Mouse (Mus musculus) embryonic fibroblast, embryonic 13.5 days (primary cell): ENCODE results near the gene Icam4. TPM values are rescaled to one million over a fixed set of nuclear protein-coding genes. Genes with fewer than 3 reads are reported as not detected.

Experiments
- H3K27ac ChIP-seq: 2 replicates; pipeline ENCODE4 v1.5.1; 2012; ENCODE audit warnings: low read length, control low read depth, inconsistent platforms; ENCODE audit not compliant: insufficient read depth
- H3K4me1 ChIP-seq: 2 replicates; pipeline ENCODE4 v1.6.1; 2011; ENCODE audit warnings: low read length; ENCODE audit not compliant: control insufficient read depth, insufficient read depth
- H3K4me3 ChIP-seq: 2 replicates; pipeline ENCODE4 v1.5.1; 2011; ENCODE audit warnings: mild to moderate bottlenecking, control low read depth, low read length; ENCODE audit not compliant: insufficient read depth
- CTCF ChIP-seq: IDR thresholded peaks from 2 replicates; pipeline ENCODE4 v1.5.1; 2011; ENCODE audit warnings: mild to moderate bottlenecking, control low read depth, low read length, moderate library complexity, borderline replicate concordance; ENCODE audit not compliant: insufficient read depth
- POLR2A ChIP-seq: IDR thresholded peaks from 2 replicates; pipeline ENCODE4 v1.6.1; 2011; ENCODE audit warnings: low read depth, mild to moderate bottlenecking, control low read depth, low read length, moderate library complexity
- polyA plus RNA-seq: library from polyadenylated mRNA; stranded (reverse); fragments of >200 nt; gene quantifications from 2 replicates; pipeline ENCODE4 v1.2.4, GENCODE M21; 2011; ENCODE audit warnings: low read depth; ENCODE audit not compliant: missing spikeins, insufficient read length

Icam4 gene
- polyA plus RNA-seq, 1 experiment = not detected

DNA sequence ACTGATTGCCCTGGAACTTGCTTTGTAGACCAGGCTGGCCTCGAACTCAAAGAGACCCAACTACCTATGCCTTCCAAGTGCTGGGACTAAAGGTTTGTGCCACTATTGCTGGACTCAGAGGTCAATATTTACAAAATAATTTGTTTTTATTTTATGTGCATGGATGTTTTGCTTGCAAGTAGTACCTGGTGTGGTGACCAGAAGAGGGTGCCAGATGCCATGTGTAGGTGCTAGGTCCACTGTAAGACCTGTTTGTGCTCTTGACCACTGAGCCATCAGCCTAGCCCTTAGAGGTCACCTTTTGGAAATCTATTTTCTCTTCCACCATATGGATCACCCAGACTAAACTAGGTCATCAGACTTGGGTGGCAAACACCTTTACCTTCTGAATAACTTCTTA, 6.4 kb upstream of the Icam4 start:
- TF ChIP-seq CTCF (no peak; the same call in 1 of the 2 replicates), POLR2A (no peak)
- H3K4me1 ChIP-seq = no peaks in the 10 kb centered on the region
- H3K27ac ChIP-seq = no peak overlapping the region
- no peak overlapping the region for H3K4me3 ChIP-seq

DNA sequence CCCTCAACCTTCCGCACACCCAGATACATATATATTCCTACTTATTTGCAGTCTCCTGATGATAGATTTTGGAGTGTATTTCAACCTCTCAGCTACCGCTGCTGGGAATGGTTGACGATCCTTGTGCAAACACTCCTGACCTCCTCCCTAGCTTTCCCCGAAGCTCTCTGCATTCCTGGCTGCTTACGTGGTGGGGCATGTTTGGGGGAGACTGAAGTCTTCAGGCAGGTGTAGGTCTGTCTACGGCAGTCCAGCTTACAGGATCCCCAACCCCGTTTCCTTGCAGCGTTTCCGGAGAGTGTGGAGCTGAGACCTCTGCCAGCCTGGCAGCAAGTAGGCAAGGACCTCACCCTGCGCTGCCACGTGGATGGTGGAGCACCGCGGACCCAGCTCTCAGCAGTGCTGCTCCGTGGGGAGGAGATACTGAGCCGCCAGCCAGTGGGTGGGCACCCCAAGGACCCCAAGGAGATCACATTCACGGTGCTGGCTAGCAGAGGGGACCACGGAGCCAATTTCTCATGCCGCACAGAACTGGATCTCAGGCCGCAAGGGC, 3.8 kb upstream of the Icam4 start:
- Histone ChIP-seq H3K27ac (no peak overlapping the region), H3K4me3 (no peak overlapping the region), H3K4me1 (no peaks in the 10 kb centered on the region)
- TF ChIP-seq CTCF (no peak), POLR2A (no peak)

DNA sequence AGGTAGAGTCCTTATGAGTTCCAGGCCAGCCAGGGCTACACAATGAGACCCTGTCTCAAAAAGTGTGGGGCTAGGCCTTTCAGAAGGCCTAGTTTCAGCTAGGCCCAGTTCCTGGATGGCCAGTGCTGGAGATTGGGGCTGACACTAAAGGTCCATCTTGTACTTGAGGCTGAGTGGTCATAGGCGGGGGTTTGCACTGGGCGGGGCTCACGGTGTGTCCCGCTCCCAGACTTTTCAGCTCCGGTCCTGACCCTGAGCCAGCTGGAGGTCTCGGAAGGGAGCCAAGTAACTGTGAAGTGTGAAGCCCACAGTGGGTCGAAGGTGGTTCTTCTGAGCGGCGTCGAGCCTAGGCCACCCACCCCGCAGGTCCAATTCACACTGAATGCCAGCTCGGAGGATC, 2.3 kb upstream of the Icam4 start:
- H3K27ac ChIP-seq = no peak overlapping the region
- H3K4me1 ChIP-seq = no peaks in the 10 kb centered on the region
- H3K4me3 ChIP-seq = no peak overlapping the region
- no peak for TF ChIP-seq CTCF

- Histone ChIP-seq H3K4me1 (no peaks in the 10 kb centered on the region), H3K4me3 (no peak overlapping the region), H3K27ac (no peak overlapping the region)
- TF ChIP-seq POLR2A (no peak), CTCF (no peak)
Measured at GRCm38 (mm10) chr9:21027774-21028290, 1.3 kb upstream of the Icam4 start.

DNA sequence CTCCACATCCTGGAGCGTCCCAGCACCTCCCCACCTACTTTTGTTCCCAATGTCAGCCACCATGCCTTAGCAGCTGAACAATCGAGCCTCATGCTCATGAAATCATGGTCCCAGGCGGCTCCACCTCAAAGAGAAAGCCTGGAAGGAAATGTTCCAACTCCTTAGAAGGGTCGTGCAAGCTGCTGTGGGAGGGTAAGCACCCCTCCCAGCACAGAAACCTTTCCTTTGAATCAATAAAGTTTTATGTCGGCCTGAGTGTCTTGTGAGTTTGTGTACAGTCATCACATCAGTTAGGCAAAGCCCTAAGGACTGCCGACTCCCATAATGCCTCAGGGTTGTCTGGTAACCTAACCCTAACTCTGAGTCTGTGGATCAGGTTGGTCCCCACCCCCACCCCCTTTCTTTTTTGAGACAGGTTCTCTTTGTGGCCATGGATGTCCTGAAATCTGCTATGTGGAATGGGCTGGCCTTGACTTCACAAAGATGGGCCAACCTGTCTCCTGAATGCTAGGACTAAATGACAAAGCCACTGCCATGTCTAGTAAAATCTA, 538 bp upstream of the Icam4 start:
- H3K4me1 ChIP-seq = no peaks in the 10 kb centered on the region
- H3K4me3 ChIP-seq = no peak overlapping the region
- TF ChIP-seq POLR2A (no peak), CTCF (no peak)
- H3K27ac ChIP-seq = no peak overlapping the region

DNA sequence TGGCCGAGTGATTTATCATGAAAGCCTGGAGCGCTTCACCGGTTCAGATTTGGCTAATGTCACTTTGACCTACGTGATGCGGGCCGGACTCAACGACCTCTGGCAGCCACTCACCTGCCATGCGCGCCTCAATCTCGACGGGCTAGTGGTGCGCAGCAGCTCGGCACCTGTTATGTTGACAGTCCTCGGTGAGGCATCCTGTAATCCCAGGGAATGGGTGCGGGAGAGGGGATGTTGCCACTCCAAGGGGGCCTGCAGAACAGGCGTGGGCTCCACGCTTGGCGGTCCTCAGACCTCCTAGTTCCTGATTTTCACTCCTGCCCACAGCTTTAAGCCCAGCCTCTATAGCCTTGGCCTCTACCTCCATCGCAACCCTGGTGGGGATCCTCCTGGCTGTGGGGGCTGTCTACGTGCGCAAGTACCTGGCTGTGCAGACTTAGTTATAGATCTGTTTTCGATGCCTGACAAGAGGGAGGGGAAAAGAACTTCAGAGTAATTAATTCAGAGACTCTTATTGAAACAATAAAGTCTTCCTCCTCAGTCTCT, 955 bp downstream of the Icam4 start:
- Histone ChIP-seq H3K4me1 (no peaks in the 10 kb centered on the region), H3K4me3 (no peak overlapping the region), H3K27ac (no peak overlapping the region)
- TF ChIP-seq POLR2A = no peak
- no peak for TF ChIP-seq CTCF

DNA sequence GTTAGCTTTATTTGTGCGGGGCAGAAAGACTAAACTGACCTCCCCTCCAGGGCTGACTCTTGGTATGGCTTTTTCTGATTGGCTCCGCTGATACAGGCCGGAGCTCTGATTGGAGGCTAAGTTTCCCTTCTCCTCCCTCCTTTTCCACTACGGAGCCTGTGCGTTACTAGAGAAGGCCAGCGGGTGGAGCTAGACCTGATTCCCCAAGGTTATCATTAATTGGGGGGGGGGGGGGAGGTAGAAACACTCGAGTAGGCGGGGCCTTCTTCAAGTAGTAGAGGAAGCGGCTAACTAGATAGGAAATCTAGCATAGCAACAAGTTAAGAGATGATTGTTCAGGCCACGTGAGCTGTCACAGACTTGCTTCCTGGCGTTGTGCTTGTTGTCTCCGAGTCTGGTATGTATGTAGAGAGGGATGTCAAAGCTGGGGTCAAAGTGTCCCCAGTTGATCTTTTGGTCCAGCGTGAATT, 1.6 kb downstream of the Icam4 start:
- TF ChIP-seq CTCF (no peak), POLR2A (no peak)
- peak overlapping the region; percentile 49 for H3K4me3 ChIP-seq
- no peaks in the 10 kb centered on the region for H3K4me1 ChIP-seq
- H3K27ac ChIP-seq = peak overlapping the region; percentile 34; the same call in 1 of the 2 replicates

DNA sequence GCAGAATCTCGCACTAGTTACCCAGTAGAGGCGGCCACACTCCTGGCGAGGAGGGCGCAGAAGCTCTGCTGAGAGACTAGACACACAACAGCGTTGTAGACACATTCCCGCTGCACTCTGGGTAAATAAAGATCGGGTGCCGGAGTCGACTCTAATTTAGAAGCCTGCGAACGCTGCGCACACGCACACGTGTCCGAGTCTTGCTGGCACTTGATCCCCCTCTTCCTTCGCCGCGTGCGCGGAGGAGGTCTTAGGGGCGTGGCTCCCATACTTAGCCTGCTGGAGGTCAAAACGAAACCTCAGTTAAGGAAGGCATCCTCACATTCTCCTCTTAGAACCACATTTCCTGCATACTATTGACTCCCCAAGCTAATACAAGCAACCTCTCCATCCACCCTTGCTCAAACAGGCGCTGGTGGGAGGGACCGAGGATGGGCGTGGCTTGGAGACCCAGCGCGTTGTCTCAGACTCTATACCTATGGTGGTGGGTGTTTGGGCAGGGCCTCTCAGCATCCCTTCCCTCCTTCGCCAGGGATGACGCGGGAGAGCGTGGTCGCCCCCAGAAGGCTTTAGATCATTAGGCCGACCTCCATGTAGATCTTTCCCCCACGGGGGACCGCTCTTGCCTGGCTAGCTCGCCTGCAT, 2.2 kb downstream of the Icam4 start:
- Histone ChIP-seq H3K27ac (peak overlapping the region; percentile 34; the same call in 1 of the 2 replicates), H3K4me3 (peak overlapping the region; percentile 49), H3K4me1 (no peaks in the 10 kb centered on the region)
- TF ChIP-seq CTCF (no peak), POLR2A (peak; percentile 55)

- TF ChIP-seq POLR2A = no peak
- TF ChIP-seq CTCF = no peak
- Histone ChIP-seq H3K4me1 (no peaks in the 10 kb centered on the region), H3K4me3 (peak within 1 kb of the TSS; percentile 49), H3K27ac (peak within 1 kb of the TSS; percentile 34; the same call in 1 of the 2 replicates)
Measured at GRCm38 (mm10) chr9:21031896-21032351, 2.8 kb downstream of the Icam4 start, which contains the start of gene Icam5. Icam5 (plus strand) TSS chr9:21032073.

GRCm38 (mm10) chr9:21032491-21032890, 3.3 kb downstream of the Icam4 start:
- peak overlapping the region; percentile 49 for H3K4me3 ChIP-seq
- peaks cover 3% of the 10 kb centered on the region; the same call in 1 of the 2 replicates for H3K4me1 ChIP-seq
- H3K27ac ChIP-seq = no peak overlapping the region
- TF ChIP-seq POLR2A (no peak), CTCF (no peak)
